Mouse (Mus musculus) cerebral cortex, adult 2 months (tissue): ENCODE data around the gene Efna2.

Source experiments
- WGBS: fragments of 180-500 bp; shearing (Covaris S2); methylation state at CpG from one replicate; pipeline ENCODE4 v1.1.7; 2018; 5-methylcytosine and 5-hydroxymethylcytosine counted together

Gene Efna2

GRCm38 (mm10) chr10:80188453-80189024 lies 9.3 kb downstream of the Efna2 start:
- WGBS, result 83% methylated on average over 15 of the region's 15 CpGs

- 26% methylated on average over 21 of the region's 21 CpGs for WGBS
Observed at GRCm38 (mm10) chr10:80189999-80190398, 10.7 kb downstream of the Efna2 start.

GRCm38 (mm10) chr10:80190491-80191051 lies 11.3 kb downstream of the Efna2 start:
- WGBS, result 4% methylated on average over 48 of the region's 48 CpGs

GRCm38 (mm10) chr10:80193976-80194375 lies 14.7 kb downstream of the Efna2 start:
- WGBS, result 95% methylated on average over 6 of the region's 6 CpGs

GRCm38 (mm10) chr10:80194441-80194840 lies 15.2 kb downstream of the Efna2 start:
- WGBS, result 67% methylated on average over 8 of the region's 8 CpGs

GRCm38 (mm10) chr10:80196167-80196566 lies 16.9 kb downstream of the Efna2 start:
- WGBS, result 94% methylated on average over 1 of the region's 1 CpGs

- WGBS, result 67% methylated on average over 33 of the region's 33 CpGs
Observed at GRCm38 (mm10) chr10:80196778-80197581, 17.7 kb downstream of the Efna2 start.

GRCm38 (mm10) chr10:80199440-80200008 lies 20.2 kb downstream of the Efna2 start:
- WGBS, result 53% methylated on average over 3 of the region's 3 CpGs

GRCm38 (mm10) chr10:80200485-80200884 lies 21.2 kb downstream of the Efna2 start:
- WGBS, result 92% methylated on average over 6 of the region's 6 CpGs

- WGBS, result 30% methylated on average over 7 of the region's 7 CpGs
Observed at GRCm38 (mm10) chr10:80204055-80204454, 24.8 kb downstream of the Efna2 start.

- WGBS, result 90% methylated on average over 1 of the region's 1 CpGs
Observed at GRCm38 (mm10) chr10:80207201-80207600, 27.9 kb downstream of the Efna2 start.

GRCm38 (mm10) chr10:80207676-80208075 lies 28.4 kb downstream of the Efna2 start:
- WGBS, result 81% methylated on average over 10 of the region's 10 CpGs

GRCm38 (mm10) chr10:80208248-80208647 lies 29.0 kb downstream of the Efna2 start:
- 84% methylated on average over 4 of the region's 4 CpGs for WGBS

GRCm38 (mm10) chr10:80208841-80209371 lies 29.6 kb downstream of the Efna2 start:
- 18% methylated on average over 24 of the region's 24 CpGs for WGBS

- WGBS, result 78% methylated on average over 7 of the region's 7 CpGs
Observed at GRCm38 (mm10) chr10:80211547-80212103, 32.3 kb downstream of the Efna2 start.

- 65% methylated on average over 16 of the region's 16 CpGs for WGBS
Observed at GRCm38 (mm10) chr10:80215048-80215772, 35.9 kb downstream of the Efna2 start.

- WGBS, result 49% methylated on average over 9 of the region's 9 CpGs
Observed at GRCm38 (mm10) chr10:80220676-80221075, 41.4 kb downstream of the Efna2 start.

- 86% methylated on average over 2 of the region's 2 CpGs for WGBS
Observed at GRCm38 (mm10) chr10:80223137-80223536, 43.9 kb downstream of the Efna2 start.

GRCm38 (mm10) chr10:80226071-80226415 lies 46.8 kb downstream of the Efna2 start:
- 2% methylated on average over 14 of the region's 14 CpGs for WGBS

- under 1% methylated on average over 72 of the region's 75 CpGs for WGBS
Observed at GRCm38 (mm10) chr10:80226416-80227165, 47.3 kb downstream of the Efna2 start, which contains the start of gene Mum1. Mum1 (plus strand) TSS chr10:80226434.

GRCm38 (mm10) chr10:80227166-80227539 lies 47.9 kb downstream of the Efna2 start:
- WGBS, result 7% methylated on average over 10 of the region's 10 CpGs
